Mouse (Mus musculus): Measurements from ENCODE around the gene Scel. TPM values are rescaled to one million over a fixed set of nuclear protein-coding genes. Genes with fewer than 3 reads are reported as not detected.

The Scel gene
- 2.1 TPM for polyA plus RNA-seq (2015; fragmentation: Illumina TruSeq; extraction: RNeasy Lipid Tissue Mini Kit (QIAGEN cat#74804); ENCODE audit: low read depth, low replicate concordance)

DNA sequence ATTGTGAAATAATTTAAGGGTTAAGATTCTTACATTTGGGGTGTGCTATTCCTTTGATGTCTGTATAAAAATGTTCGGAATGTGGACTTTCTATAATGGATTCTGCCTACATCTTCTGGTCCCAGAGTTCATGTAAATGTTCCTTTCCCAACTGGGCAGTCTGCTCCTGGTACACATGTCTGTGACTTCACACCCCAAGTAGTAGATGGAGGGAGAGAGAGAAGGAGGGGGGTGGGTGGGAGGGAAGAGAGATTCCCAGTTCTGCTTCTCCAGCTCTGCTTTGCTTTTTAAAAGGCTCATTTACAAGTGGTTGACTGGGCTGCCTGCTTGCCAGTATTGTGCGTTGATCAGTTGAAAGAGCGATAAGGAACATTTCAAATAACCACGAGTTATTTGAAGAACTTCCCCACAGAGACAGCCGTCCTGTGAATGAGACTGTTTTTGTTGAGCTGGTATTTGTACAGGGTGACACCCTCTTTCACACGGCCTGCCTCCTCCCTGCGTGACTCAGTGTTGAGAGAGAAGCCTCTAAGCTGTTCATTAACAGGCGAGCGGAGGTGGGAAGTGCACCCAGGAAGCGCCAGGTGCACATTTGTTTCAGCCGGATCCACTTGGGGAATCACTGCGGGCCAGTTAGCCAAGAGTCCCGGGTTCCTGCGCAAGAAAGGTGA lies at the start of gene Scel:
Gene Scel, plus strand, starts transcription at position 541 of the 671 bp plus-strand sequence.

GRCm38 (mm10) chr14:103649896-103650334 lies 136.8 kb downstream of the Scel start, which contains the start of gene Slain1:
TSS of gene Slain1 (plus strand) at chr14:103650228.

Other genes starting within 250 kb of the Scel start
- 108 TPM for gene Mycbp2, start 166.5 kb upstream of the Scel start, polyA plus RNA-seq (2015; fragmentation: Illumina TruSeq; extraction: RNeasy Lipid Tissue Mini Kit (QIAGEN cat#74804); ENCODE audit: low read depth, low replicate concordance)
- 46.4 TPM for gene Slain1, start 136.9 kb downstream of the Scel start, polyA plus RNA-seq (2015; fragmentation: Illumina TruSeq; extraction: RNeasy Lipid Tissue Mini Kit (QIAGEN cat#74804); ENCODE audit: low read depth, low replicate concordance)

All from brain, adult 10 weeks (tissue).